Mouse (Mus musculus): ENCODE measurements at regions not wholly inside any gene's neighbourhood (a gene's known extent, or its start where the extent isn't known, plus 50 kb on each side); places are given as distances from the start of the nearest gene placed in this dataset.

DNA sequence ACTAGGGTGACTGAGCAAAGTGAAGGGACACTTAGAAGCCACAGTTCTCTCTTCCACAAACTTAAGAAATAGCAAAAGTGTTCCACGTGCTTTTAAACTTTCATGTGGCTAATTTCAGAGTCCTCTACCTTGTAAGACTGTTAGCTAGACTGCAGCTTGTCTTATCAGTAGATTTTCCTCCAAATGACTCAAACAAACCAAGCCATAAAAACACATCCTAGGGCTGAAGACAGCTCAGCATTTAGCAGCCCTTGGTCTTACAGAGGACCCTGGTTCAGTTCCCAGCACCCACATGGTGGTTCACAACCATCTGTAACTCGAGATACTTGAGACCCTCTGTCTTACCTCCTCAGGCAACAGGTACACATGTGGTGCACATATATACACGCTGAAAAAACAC, 209.9 kb upstream of the Klf14 start:
- no peak for DNase-seq

DNA sequence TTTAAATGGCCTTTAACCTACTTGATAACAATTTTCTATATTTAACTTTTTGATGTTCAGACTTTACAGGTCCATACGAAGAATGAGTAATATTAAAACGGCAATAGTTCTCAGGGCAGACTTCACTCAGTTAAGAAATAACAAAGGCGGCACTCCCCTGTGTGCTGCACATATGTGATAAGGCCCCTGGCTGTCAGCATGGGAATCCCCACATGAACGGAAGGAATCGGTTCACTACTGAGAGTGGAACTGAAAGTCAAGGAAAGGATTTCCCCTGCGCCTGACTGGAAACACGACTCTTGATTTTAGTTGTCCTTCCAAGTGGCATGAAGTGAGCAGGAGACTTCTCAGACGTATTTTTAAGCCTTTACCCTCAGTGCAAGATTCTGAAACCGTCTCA, 210.5 kb upstream of the Klf14 start:
- DNase-seq: no peak

DNA sequence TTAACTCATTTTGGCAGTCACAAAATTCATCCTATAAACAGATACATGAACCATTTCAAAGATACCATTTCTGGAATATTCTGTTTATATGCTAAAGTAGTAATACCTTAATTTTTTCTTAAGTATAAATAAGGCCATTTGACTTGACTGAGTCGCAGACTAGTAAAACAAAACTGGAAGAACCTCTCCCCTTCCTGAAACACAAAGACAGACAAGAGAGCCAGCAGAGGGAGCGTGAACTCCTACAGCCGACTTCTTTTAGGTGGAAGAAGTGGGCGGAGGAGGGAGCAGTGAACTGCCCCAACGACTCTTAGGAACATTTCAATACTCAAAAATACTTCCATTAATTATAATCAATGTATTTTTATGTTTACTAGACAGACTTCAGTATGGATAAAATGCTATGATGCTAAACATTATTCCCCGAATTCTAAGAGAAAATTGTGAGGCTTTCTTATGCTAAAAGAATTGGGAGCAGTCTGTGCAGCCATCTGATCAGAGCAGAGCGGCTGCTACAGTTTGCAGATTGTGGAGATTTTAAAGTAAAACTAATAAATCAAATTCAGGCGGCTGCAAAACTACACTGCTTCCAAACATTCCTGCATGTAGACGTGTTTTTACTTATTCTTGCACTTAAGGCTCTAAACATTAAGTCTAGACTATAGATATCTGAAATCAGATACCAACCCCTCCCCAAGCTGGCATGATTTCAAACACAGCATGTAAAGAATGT, 211.2 kb upstream of the Klf14 start:
- no peak for DNase-seq

DNA sequence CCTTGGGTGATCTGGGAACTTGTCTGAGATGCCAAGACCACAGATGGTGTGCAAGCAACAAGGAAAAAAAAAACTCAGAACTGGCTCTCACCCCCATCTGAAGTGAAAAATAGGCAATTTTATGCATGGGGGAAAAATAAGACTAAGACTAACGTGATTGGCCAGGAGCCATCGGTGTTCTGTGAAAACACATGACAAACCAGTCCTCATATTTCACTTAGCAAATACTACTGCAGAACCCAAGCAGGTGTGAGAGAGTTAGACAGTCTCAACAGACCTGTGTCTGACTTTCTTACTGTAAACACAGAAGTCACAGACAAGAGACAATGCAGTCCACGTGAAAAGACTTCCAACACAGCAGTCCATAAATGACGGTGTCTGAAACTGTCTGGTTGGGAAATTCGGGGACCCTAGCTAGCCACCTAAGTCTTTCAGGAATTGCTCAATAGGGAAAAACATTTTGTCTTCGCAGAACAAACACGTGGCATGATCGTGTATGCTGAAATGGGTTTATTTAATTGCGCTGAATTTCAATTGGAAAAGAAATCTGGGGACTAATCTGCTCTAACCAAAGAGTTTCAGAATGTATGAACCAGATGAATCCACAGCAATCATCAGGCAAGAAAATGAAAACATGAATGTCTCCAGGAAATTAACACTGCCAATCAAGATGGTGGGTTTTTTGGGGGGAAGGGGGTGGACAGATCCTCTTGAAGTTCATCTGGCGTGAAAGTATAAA, 213.1 kb upstream of the Klf14 start:
- DNase-seq: no peak

DNA sequence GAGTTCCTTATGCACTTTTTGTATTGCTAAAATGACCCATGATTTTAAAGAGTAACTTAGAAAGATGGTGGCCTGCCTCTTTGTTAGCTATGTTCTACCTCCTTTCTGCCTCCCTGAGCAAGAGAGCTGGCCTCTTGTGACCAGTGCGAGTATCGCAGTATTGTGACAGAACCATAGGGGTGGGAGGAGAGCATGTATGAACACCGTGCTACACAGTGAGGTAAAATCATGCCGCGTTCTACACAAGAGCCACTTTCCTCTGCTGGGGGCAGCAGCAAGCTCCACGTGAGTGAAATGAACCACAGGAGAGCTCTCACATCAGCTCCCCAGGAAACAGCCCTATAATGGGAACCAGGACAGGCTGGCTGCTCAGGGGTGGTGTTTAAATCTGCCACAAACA, 216.9 kb upstream of the Klf14 start:
- no peak for DNase-seq

DNA sequence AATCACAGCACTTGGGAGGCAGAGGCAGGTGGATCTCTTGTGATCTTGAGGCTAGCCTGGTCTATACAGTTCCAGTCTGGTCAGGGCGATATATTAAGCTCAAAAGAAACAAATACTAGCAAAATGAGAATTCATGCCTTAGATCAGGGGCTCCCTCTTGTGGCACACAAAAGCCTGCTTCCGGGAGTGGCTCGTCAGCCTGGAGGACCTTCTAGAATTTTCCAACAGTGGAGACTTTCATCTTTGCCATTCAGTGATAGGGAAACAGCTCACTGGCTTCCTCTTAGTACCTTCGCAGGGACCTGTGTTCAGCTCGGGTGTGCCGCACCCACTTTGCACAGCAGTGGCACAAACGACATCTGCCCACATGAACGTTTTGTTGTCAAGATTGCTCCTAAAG, 217.5 kb upstream of the Klf14 start:
- peak; percentile 46 for DNase-seq

DNA sequence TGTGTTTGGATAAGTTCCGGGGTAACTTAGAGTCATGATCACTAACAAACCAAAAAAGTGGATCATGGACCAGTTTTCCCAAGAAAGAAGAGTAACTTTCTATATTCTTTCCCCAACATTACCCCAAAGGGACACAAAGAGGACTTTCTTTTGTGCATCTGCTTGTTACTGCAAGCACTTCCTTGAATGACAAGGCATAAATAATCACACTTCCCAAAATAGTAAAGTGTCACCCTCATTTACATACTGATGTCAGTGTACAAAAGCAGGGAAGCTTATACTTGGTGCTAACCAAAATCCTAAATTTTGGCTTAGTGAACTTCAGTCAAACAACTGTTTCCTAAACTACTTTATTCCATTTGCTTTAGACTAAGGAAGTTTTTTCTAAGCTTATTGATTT, 218.0 kb upstream of the Klf14 start:
- no peak for DNase-seq

DNA sequence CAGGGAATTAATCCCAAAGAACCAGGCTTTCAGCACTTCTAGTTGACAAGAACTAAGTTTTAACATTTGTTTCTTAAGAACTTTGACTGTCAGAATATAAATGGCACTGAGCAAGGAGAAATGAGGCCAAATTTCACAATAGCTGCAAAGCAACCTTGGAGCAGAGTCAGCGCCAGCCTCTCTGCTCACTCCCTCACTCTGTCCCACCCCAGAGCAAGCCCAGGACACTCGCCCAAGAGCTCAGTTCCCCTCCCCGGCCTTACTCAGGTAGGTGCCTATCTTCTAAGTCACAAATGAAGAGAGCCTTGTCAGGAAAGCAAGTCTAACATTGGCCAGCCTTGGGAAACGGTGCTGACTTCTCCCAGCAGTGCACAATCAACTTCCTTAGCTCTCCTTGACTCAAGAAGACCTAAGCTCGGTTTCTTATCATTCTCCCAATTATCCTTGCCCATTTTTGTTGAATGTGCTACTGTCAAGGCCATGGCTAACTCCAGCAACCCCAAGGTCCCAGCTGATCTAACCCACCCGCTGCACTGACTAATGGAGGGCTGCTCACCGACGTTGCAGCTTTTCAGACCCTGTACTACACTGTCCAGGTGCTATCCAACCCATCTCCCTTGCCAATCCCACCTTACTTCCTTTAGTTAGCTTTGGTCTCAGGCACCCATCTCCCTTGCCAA, 219.5 kb upstream of the Klf14 start:
- DNase-seq: no peak

DNA sequence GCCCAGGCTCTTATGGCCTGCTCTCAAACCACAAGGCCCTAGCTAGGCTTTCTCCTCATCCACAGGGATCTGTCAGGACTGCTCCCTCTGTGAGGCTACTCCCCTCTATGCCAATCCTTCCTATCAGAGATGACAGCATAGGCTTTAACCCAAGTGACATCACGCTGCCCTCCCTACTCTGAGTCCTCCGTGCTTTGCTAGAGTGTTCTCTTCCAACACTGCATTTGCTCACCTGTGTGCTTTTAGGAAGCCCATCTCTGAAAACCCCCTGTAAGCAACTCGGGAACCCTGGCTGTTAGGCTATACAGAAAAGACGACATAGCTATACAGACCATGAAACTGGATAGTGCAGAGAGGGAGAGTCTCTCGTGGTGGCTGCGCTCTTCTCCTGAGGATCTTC, 216.3 kb upstream of the Mkln1 start:
- DNase-seq: no peak

DNA sequence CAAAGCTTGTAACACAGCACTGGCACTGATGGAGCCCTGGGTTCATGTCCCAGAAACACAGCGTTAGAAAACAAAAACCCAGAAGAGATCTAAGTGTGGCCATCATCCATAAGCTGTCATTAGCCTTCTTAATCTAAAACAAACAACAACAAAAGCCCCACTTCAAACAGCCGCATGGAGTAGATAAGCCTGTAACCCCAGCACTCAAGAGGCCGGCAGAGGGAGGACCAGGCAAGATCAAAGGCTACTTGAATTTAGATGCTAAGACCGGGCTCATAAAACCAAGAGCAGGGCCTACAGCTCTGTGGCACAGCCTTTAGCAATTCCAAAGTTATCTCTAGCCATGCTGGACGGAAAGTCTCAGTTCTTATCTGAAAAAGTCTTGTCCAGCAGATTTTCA, 215.4 kb upstream of the Mkln1 start:
- DNase-seq: no peak

DNA sequence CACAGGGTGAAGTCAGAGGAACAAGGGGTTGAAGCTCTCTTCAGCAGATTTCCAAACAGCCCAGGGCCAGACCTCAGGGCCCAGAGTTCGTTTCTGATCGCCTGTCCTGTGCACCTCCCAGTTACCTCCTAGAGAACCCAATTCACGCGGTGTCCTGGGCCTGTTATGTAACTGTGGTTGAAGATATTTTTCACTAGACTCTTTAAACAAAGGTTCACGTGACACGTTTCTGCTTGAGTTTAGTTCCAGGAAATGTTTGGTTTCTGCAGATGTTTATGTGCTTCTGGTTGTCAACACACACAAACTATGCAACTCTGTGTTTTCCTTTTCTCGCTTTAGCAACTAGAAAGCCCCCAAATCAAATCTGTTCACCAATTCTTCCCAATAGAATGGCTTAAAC, 214.0 kb upstream of the Mkln1 start:
- DNase-seq: no peak

DNA sequence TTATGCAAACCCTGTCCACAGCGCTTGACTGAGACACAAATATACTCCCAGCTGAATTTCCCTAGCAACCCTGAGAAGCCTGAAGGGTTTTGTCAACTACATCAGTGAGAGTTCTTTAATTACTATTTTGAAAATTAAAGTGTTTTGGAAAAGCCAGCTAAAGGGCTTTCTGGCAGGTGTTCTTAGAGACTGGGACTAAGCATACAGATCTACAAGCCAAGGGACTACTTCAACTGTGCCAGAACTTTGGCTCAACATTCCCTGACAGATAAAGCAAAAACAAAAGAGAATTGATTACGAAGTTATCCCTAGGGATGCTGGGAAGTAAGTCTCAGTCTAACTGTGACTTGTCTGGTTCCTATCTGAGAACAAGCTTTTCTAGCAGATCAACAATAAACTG, 213.4 kb upstream of the Mkln1 start:
- DNase-seq: no peak

DNA sequence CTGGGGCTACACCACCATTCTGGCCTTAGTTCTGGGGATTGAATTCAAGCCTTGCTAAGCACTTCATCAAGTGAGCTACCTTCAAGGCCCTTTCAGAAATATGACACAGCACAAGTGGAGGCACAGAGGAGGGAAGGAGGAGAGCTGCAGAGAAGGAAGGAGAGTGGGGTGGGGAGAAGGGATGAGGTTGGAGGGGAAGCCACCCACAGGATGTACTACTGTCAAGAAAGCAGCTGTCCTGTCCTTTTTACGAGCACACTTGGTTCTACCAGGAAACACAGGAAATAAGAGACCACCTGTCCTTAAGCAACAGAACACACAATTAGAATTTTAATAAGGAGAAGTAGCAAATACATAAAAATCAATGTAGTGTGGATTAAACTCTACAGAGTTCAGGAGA, 210.5 kb upstream of the Mkln1 start:
- DNase-seq: no peak

DNA sequence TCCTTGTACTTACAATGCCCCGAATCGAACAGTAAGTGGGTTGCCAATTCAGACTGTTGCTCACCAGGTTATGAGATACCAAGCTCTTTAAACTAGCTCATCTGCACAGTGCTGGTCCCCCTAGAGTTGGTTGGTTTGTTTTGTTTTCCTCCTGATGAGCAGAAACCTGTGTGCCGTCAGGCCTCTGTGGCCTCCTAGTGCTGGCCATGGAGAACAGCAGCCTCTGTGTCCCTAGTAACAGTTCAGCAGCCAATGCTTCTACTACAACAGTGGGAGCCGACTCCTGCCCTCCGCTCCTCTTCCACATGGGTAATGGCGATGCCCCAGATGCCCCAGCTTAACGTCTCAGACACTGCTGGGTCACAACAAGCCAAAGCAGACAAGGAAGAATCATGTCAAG, 209.5 kb upstream of the Mkln1 start:
- peak; percentile 31 for DNase-seq

DNA sequence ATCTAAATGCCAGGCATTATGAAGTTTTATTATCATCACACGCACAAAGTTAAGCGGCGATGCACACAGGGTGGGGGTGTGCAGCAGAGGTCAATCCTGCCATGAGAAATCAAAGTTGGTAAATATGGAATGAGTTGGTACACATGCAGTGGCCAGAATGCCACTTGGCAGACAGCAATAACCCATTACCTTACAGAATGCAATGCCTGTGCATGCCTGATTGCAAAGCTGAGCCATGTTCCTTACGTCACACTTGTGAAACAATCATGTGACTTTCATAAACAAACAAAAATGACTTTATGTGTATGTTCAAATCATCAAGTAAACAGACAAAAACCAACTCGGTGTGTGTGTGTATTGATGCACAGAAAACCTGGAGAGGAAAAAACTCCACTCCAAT, 208.5 kb upstream of the Mkln1 start:
- DNase-seq: no peak

DNA sequence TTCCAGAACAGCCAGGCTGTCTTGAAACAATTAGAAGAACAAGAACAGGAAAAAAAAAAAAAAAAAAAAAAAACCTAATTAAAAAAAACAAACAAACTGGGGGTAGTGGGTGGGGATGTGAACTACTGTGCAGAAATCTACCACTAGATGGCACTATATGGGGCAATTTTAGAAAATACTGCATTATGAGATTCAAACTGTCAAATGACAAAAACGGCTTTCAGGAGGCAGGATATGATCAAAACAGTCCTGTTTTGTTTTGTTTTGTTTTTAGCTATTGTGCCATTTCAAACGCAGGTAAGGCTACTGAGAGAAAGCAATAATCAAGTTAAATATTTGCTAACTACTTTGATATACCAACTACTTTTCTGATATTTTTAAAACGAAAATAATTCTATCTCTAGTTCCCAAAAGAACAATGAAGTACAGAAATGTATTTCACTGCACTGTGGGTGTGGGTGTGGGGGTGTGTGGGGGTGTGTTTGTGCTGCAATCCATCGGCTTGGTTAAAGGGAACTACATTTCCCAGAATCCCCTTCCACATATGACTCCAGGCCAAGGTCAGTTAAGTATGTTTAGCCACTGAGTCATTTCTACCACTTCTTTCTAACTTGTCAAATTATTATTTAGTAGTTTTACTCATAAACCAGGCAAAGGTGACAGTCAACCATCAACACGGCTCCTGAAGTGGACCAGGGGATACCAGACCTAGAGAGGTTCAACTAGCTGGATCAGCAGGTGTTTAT, 207.7 kb upstream of the Mkln1 start:
- peak; percentile 33 for DNase-seq

DNA sequence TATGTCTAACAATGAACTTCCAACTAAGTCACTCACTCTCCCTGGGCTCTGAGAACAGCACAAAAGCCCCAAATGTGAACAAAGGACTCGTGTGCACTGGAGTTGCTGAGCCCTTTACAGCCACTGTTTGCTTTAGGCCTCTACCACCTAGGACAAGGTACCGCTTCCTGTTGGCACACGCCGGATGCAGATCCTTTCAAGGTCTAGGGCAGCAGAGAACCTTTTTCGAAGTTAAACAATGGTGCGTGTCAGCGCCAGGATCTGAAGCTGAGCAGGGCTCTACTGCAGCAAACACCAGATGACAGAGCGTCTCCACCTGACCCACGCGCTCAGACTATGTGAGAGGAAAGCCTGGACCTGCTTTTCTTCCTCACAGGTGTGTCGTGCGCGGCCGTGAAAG, 207.0 kb upstream of the Mkln1 start:
- DNase-seq: no peak

DNA sequence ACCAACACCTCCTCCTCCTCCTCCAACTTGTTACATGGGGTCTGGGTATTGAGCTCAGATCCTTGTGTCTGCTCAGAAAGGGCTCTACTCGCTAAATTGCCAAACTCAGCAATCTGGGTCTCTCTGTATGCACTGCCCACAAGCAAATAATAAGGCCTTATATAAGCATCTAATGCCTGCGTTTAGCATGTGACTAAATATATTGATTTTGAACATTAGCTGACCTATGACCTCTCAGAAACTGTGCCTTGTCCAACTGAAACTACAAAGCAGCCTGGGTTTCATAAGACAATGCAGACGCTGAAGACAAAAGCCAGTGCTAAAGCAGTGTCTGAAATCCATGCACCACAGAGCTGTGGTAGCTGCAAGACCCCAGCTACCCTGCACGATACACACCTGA, 206.3 kb upstream of the Mkln1 start:
- DNase-seq: no peak

DNA sequence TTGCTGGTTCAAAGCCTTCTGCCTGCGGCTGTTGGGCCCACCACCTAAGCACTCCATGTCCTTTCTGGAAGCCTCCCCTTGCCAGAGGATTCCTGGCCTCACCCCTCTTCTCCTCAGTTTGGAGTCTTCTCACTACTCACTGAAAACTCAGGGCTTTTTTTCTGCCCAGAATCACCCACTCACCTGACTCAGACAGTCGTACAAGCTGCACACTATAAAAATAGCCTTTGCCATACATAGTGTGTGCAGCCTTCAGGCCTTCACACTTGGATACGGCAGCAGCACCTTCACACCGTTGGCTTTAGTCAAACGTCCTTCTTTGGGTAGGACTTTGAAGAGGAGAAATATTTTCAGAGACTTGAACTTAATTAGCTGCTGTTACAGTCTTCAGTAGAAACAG, 205.3 kb upstream of the Mkln1 start:
- no peak for DNase-seq

DNA sequence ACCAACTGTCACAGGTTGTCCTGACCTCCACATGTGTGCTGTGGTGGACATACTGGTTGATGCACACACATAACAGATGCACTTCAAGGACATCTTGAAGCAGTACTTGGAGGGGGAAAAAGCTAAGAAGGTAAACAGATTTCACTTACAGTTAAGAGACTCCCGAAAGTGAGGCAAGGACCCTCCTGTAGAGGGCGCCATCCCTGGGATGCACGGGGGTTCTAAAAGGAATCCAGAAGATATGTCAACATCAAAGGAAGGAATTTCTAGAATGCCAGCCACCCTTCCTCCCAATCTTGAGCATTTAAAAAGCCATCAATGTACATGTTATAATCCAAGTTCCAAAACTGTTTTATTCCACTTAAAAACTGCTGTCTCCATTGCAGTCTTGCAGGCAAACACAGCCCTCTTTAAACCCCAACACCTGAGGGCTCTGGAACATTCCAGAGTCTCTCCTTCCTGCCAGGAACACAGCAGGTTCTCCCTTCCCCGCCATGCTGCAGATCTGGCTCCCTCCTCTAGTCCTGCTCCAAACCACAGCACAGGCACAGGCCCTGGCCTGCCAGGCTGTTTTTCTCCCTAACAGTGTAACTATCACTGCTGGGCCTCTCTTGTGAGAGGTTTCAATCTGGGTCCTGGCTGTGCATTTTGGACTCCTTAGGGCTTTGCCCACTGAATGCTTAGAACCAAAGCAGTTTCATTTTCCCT, 200.8 kb upstream of the Mkln1 start:
- no peak for DNase-seq

DNA sequence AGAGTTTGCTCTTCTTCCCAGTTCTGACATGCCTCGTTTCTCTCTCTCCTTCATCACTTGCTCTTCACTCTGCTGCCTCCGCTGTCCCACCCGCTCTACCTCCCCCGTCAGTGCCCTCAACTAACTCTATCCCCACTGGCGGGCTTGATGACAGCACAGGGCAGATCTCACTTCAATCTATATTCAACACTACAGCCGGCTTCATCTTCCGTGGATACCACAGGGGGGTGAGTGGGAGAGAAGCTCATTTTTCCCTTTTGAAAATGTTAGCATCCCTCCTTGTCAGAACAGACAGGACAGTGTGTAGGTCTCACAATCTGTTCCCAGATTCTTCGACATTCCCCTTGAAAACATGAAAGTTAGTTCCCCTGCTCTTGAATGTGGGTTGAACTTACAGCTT, 200.2 kb upstream of the Mkln1 start:
- no peak for DNase-seq

DNA sequence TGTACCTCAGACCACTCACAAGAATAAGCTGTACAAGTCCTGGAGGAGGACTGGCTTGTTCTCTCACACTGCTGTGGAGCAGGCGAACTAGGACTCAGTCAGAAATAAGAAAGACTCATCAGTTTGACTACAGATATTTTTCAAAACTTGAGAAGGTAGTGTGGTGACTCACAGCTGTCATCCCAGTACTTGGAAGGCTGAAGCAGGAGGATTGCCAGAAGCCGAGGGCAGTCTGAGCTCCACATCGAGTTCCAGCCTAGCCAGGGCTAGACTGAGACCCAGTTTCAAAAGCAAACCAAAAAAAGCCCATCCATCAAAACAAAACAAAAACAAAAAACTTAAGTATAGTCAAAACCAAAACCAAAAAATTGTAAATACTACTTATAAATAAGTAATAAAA, 197.8 kb upstream of the Mkln1 start:
- no peak for DNase-seq
